ENCODE assay signal across 9 mouse cellular contexts in the genomic region with DNA sequence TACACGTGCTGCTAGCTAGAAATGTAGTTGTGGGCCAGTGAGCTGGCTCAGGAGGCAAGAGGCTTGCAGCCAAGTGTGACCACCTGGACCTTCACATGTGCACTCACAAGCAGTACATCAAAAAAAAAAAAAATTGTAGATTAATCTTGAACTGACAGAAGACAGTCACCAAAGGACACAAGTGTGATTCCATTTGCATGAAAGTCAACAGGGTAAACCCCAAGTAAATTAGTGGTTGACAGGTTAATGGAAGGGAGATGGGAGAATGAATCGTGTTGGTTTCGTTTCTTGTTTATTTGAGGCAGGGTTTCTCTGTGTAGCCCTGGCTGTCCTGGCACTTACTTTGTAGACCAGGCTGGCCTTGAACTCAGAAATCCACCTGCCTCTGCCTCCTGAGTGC. TPM values are rescaled to one million over a fixed set of nuclear protein-coding genes. Genes with fewer than 3 reads are reported as not detected.
DNase-seq lines count a peak whose midpoint lies in the region; ATAC-seq lines count a peak whose summit lies in the region.
"Had no signal": no experiment of that assay in that cellular context is flagged by ENCODE, and none has a peak within 500 bp of the region (broad histone marks: within the 10 kb centered on the region; RNA-seq: fewer than 3 reads in every experiment).

No protein-coding gene starts in this region.

- H3K9me3 ChIP-seq in kidney, embryonic 14.5 days (ENCODE audit: control insufficient read depth, low read length): no peaks in the 10 kb centered on the region
- H3K9me3 ChIP-seq in embryonic facial prominence, embryonic 11.5 days (replicated peaks; ENCODE audit: control insufficient read depth, low read length): no peaks in the 10 kb centered on the region
- H3K9me3 ChIP-seq in midbrain, embryonic 16.5 days (replicated peaks; ENCODE audit: control insufficient read depth, low read length, poor library complexity, severe bottlenecking): no peaks in the 10 kb centered on the region

- WGBS in kidney, embryonic 14.5 days: 28% methylated on average over 3 of the region's 3 CpGs
- 71% methylated on average over 3 of the region's 3 CpGs for WGBS in embryonic facial prominence, embryonic 11.5 days
- WGBS in midbrain, embryonic 16.5 days: 73% methylated on average over 3 of the region's 3 CpGs

- H3K27me3 ChIP-seq in kidney, embryonic 14.5 days (ENCODE audit: control insufficient read depth, insufficient read depth, low read length): no peaks in the 10 kb centered on the region
- no peaks in the 10 kb centered on the region for H3K27me3 ChIP-seq in embryonic facial prominence, embryonic 11.5 days (ENCODE audit: control insufficient read depth, insufficient read depth, low read length)
- H3K27me3 ChIP-seq in midbrain, embryonic 16.5 days (ENCODE audit: control insufficient read depth, insufficient read depth, low read depth, low read length): no peaks in the 10 kb centered on the region

- no peak for ATAC-seq in kidney, embryonic 14.5 days (ENCODE audit: low FRiP score, low TSS enrichment)
- no peak for ATAC-seq in embryonic facial prominence, embryonic 11.5 days (replicated peaks; ENCODE audit: insufficient number of reproducible peaks, low FRiP score, low TSS enrichment, low read depth)
- ATAC-seq in midbrain, embryonic 16.5 days: no peak

- no peaks in the 10 kb centered on the region for H3K4me1 ChIP-seq in kidney, embryonic 14.5 days (ENCODE audit: control insufficient read depth, insufficient read depth, low read length)
- no peaks in the 10 kb centered on the region for H3K4me1 ChIP-seq in embryonic facial prominence, embryonic 11.5 days (ENCODE audit: control insufficient read depth, insufficient read depth, low read length)
- H3K4me1 ChIP-seq in midbrain, embryonic 16.5 days (ENCODE audit: control insufficient read depth, insufficient read depth, low read length): peaks cover 10% of the 10 kb centered on the region

- peaks cover 32% of the 10 kb centered on the region for H3K36me3 ChIP-seq in kidney, embryonic 14.5 days (ENCODE audit: control insufficient read depth, insufficient read depth, low read length)
- peaks cover 2% of the 10 kb centered on the region; the same call in 1 of the 2 replicates for H3K36me3 ChIP-seq in embryonic facial prominence, embryonic 11.5 days (replicated peaks; ENCODE audit: control insufficient read depth, insufficient read depth, low read depth, low read length)
- peaks cover 10% of the 10 kb centered on the region; the same call in 1 of the 2 replicates for H3K36me3 ChIP-seq in midbrain, embryonic 16.5 days (ENCODE audit: control insufficient read depth, insufficient read depth, low read length)

- no peak overlapping the region for H3K9ac ChIP-seq in kidney, embryonic 14.5 days (ENCODE audit: low read depth, low read length)
- H3K9ac ChIP-seq in embryonic facial prominence, embryonic 11.5 days (replicated peaks; ENCODE audit: low read length): peak overlapping the region; percentile 93
- H3K9ac ChIP-seq in midbrain, embryonic 16.5 days (ENCODE audit: low read depth, low read length): no peak overlapping the region

- DNase-seq in kidney, adult 9 months: no peak
- no peak for DNase-seq in embryonic facial prominence, embryonic 11.5 days (ENCODE audit: low spot score)
- peak; percentile 31 for DNase-seq in induced T-regulatory cell, adult 2 months (ENCODE audit: low read depth)
- no peak for DNase-seq in left cerebral cortex, adult 18-20 months (ENCODE audit: low spot score in 2 of 2)
- no peak for DNase-seq in testis, postnatal 10 days (ENCODE audit: low spot score)
- no peak for DNase-seq in left cerebral cortex, adult 11 months (ENCODE audit: low spot score)
- DNase-seq: layer of hippocampus, adult 9-11 months had no signal

- no peak overlapping the region for H3K27ac ChIP-seq in kidney, embryonic 14.5 days (ENCODE audit: low read depth, low read length)
- H3K27ac ChIP-seq in embryonic facial prominence, embryonic 11.5 days (replicated peaks; ENCODE audit: low read depth, low read length): no peak overlapping the region
- no peak overlapping the region for H3K27ac ChIP-seq in midbrain, embryonic 16.5 days (ENCODE audit: low read length)

- H3K4me2 ChIP-seq in kidney, embryonic 14.5 days (replicated peaks; ENCODE audit: low read depth, low read length): peak overlapping the region; percentile 57
- H3K4me2 ChIP-seq in embryonic facial prominence, embryonic 11.5 days (ENCODE audit: low read depth, low read length): peak overlapping the region; percentile 42
- H3K4me2 ChIP-seq in midbrain, embryonic 16.5 days (ENCODE audit: low read length): peak overlapping the region; percentile 67

- H3K4me3 ChIP-seq in kidney, embryonic 14.5 days (ENCODE audit: low read length): peak overlapping the region; percentile 63
- H3K4me3 ChIP-seq in embryonic facial prominence, embryonic 11.5 days (ENCODE audit: low read depth, low read length): peak overlapping the region; percentile 50
- H3K4me3 ChIP-seq in midbrain, embryonic 16.5 days (ENCODE audit: low read depth, low read length): peak overlapping the region; percentile 56

RNA-seq across cellular contexts. Expression of a gene that starts 1.3 kb away (rescaled TPM):
- polyA plus RNA-seq in kidney, embryonic 14.5 days (2014; fragmentation: Nextera tagmentation; extraction: Ambion mirVana): 132 and 145 TPM in 2 replicates
- polyA plus RNA-seq in embryonic facial prominence, embryonic 11.5 days (2014; fragmentation: Nextera tagmentation; extraction: Ambion mirVana): 190 and 192 TPM in 2 replicates
- 65.9 and 76.5 TPM in 2 replicates for polyA plus RNA-seq in midbrain, embryonic 16.5 days (2015; fragmentation: Nextera tagmentation; extraction: Ambion mirVana)
- total RNA-seq in left cerebral cortex, adult 18-20 months (2021): 10 to 100 TPM; 11.2 to 11.6 TPM

RNA-seq across cellular contexts. Expression of a gene that starts 8.3 kb away (rescaled TPM):
- 103 and 113 TPM in 2 replicates for polyA plus RNA-seq in kidney, embryonic 14.5 days (2014; fragmentation: Nextera tagmentation; extraction: Ambion mirVana)
- polyA plus RNA-seq in embryonic facial prominence, embryonic 11.5 days (2014; fragmentation: Nextera tagmentation; extraction: Ambion mirVana): 110 and 114 TPM in 2 replicates
- polyA plus RNA-seq in midbrain, embryonic 16.5 days (2015; fragmentation: Nextera tagmentation; extraction: Ambion mirVana): 92.7 and 102 TPM in 2 replicates
- 10 to 100 TPM; 85.7 to 89.9 TPM for total RNA-seq in left cerebral cortex, adult 18-20 months (2021)

RNA-seq across cellular contexts. Expression of a gene that starts 38.3 kb away (rescaled TPM):
- 12.0 and 16.4 TPM in 2 replicates for polyA plus RNA-seq in kidney, embryonic 14.5 days (2014; fragmentation: Nextera tagmentation; extraction: Ambion mirVana)
- 12.2 and 12.8 TPM in 2 replicates for polyA plus RNA-seq in embryonic facial prominence, embryonic 11.5 days (2014; fragmentation: Nextera tagmentation; extraction: Ambion mirVana)
- polyA plus RNA-seq in midbrain, embryonic 16.5 days (2015; fragmentation: Nextera tagmentation; extraction: Ambion mirVana): 32.6 and 36.4 TPM in 2 replicates
- total RNA-seq in left cerebral cortex, adult 18-20 months (2021): 10 to 100 TPM; 78.4 to 85.4 TPM
